Mouse (Mus musculus) left cerebral cortex, postnatal 36 days (tissue): ENCODE data around the gene Pou2f1. TPM values are rescaled to one million over a fixed set of nuclear protein-coding genes. Genes with fewer than 3 reads are reported as not detected.

Experiments
- DNase-seq, 2 experiments: peaks; one replicate each; pipeline ENCODE4 v3.0.0; 2021 to 2022; ENCODE audit warnings: low spot score in 2 of 2, mixed read lengths in 1 of 2
- intact Hi-C: fragments of 180-260 bp; cut with DNase I; formaldehyde crosslinking; loops from one replicate; pipeline ENCODE4 v1.15.1; 2025
- total RNA-seq, 2 experiments: library from RNA; stranded (reverse); gene quantifications; 2 replicates each; pipeline ENCODE4 v1.2.3; 2021

Gene Pou2f1
- 10 to 100 TPM; 11.3 to 22.7 TPM for total RNA-seq

DNA sequence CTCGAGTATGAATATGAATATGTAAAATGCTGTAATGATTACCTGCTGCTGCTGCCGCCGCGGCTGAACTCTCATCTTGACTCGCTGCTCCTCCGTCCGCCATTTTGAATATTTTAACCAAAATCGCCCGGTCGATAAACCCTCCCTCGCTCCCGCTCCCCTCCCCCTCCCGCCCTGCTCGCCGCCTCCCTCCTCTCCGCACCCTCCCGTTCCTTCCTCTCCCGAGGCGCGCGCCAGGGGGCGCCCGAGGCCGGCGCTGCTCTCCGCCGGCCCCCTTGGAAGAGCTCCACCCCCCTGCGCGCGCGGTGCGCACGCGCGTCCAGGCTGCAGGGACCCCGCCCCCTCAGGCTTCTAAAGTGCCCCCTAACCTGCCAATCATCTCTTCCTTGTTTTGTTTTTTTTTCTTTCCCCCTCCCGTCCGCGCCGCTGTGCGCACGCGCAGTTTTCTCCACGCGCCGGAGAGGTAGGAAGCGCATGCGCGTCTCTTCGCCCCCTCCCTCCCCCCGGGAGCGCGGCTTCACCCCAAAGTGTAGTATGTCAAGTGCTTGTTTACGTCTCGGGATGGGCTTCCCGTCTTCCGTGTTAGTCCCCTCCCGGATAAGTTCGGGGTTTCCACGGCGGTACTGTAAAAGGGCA, at the start of gene Pou2f1:
Gene Pou2f1, minus strand, starts transcription at position 159 of the 636 bp plus-strand sequence.
- intact Hi-C loops, result loop anchor here (1.0 to 5.0 kb wide), 3 partner anchors 149 to 375 kb away; partner anchors contain the start of gene Tada1
- DNase-seq, result peak; percentile 94 to 96

GRCm38 (mm10) chr1:166049046-166049827, 46.8 kb upstream of the Pou2f1 start:
- intact Hi-C loops, result loop anchor here (5.0 kb wide), 1 partner anchor 103 kb away; no protein-coding TSS in a partner anchor
- DNase-seq, result no peak

GRCm38 (mm10) chr1:166048230-166048911, 45.9 kb upstream of the Pou2f1 start:
- DNase-seq, result peak in 1 of 2 experiments; percentile 9
- intact Hi-C loops, result loop anchor here (5.0 kb wide), 1 partner anchor 104 kb away; no protein-coding TSS in a partner anchor

DNA sequence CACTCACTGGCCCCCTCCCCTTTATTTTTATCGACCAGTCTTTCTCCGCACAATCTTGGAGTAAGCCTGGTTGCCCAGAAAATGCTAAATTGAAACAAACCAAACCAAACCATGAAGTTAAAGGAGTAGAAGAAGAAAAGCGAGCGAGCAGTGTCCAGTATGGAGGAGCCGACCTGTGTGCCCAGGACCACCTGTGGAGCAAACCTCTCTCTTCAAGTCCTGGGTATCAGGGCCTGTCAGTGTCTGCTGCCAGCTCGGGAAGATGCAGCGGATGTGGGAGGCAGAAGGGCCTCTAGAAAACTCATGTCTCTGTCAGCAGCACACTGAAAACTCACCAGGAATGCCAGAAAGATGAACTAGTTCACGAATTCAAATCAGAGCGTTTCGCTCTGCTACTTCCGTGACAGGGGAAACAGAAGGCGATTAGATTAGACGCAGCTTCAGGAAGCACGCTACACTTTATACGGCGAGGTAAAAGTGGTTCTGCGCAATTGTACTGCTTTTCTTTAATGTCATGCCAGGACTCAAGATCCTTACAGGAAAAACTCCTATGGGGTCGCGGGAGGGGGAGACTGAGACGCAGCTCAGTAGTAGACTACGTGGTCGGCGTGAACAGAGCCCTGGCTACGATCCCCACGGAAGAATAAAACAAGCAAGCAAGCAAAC, 45.2 kb upstream of the Pou2f1 start:
- no peak for DNase-seq
- intact Hi-C loops, result loop anchor here (5.0 kb wide), 1 partner anchor 105 kb away; no protein-coding TSS in a partner anchor

DNA sequence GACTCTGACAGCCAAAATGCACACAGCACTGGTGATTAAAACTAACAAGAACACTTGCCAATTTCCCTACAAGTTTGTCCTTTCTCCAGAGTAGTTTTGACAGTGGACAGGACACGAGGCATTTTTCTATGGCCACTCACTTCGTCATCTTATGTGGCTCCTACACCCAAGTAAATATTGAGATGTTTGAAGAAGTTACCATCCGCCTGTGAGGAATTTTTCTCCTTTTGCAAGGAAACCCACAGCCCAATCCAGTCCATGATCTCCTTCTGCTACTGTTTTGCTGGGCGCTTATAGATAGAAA, 43.4 kb upstream of the Pou2f1 start:
- no peak for DNase-seq
- intact Hi-C loops, result loop anchor here (5.0 kb wide), 1 partner anchor 106 kb away; no protein-coding TSS in a partner anchor

- intact Hi-C loops, result loop anchor here (5.0 kb wide), 1 partner anchor 107 kb away; no protein-coding TSS in a partner anchor
Observed at GRCm38 (mm10) chr1:166045060-166045893, 42.8 kb upstream of the Pou2f1 start.

GRCm38 (mm10) chr1:166043451-166044149, 41.1 kb upstream of the Pou2f1 start:
- intact Hi-C loops, result no loop called here
- DNase-seq, result peak; percentile 23 to 32

More at GRCm38 (mm10) chr1:166045060-166045893, 42.8 kb upstream of the Pou2f1 start:
- no peak for DNase-seq

GRCm38 (mm10) chr1:166041501-166041900, 39.0 kb upstream of the Pou2f1 start:
- intact Hi-C loops, result no loop called here
- no peak for DNase-seq

GRCm38 (mm10) chr1:166038731-166039332, 36.4 kb upstream of the Pou2f1 start:
- peak in 1 of 2 experiments; percentile 11 for DNase-seq
- intact Hi-C loops, result no loop called here

DNA sequence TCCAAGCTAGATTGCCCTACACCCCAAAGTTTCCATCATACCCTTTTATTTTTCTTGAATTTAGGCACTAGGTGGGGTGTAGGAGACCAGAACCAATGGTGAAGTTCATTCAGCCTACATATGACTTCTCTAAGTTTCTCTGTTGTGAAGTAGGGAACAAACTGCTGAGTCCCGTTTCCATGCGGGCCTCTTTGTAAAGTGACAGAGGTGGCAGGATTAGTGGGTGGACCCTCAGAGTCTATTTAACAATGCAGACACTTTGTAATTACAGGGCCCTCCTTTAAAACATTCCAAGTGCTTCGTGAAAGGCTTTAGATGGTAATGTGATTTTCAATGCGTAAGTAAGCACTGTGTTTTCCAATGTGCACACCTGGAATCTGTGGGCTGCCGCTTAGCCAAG, 32.6 kb upstream of the Pou2f1 start:
- no peak for DNase-seq
- intact Hi-C loops, result no loop called here

- intact Hi-C loops, result no loop called here
- no peak for DNase-seq
Observed at GRCm38 (mm10) chr1:166031673-166032547, 29.4 kb upstream of the Pou2f1 start.

- no peak for DNase-seq
- intact Hi-C loops, result no loop called here
Observed at GRCm38 (mm10) chr1:166023981-166024380, 21.5 kb upstream of the Pou2f1 start.

GRCm38 (mm10) chr1:166017203-166017602, 14.7 kb upstream of the Pou2f1 start:
- DNase-seq, result no peak
- intact Hi-C loops, result no loop called here

GRCm38 (mm10) chr1:166016306-166016705, 13.8 kb upstream of the Pou2f1 start:
- DNase-seq, result no peak
- intact Hi-C loops, result no loop called here

GRCm38 (mm10) chr1:166014530-166014929, 12.1 kb upstream of the Pou2f1 start:
- intact Hi-C loops, result no loop called here
- DNase-seq, result no peak

GRCm38 (mm10) chr1:166010106-166010505, 7.6 kb upstream of the Pou2f1 start:
- no peak for DNase-seq
- intact Hi-C loops, result no loop called here
